Mouse (Mus musculus): ENCODE results near the gene Neb.

Gene Neb

GRCm38 (mm10) chr2:52304554-52304953, 73.7 kb downstream of the Neb start:
- DNase-seq, result no peak

- no peak for DNase-seq
Observed at GRCm38 (mm10) chr2:52303405-52303804, 74.9 kb downstream of the Neb start.

GRCm38 (mm10) chr2:52297969-52298368, 80.3 kb downstream of the Neb start:
- DNase-seq, result no peak

- DNase-seq, result no peak
Observed at GRCm38 (mm10) chr2:52296779-52297178, 81.5 kb downstream of the Neb start.

- no peak for DNase-seq
Observed at GRCm38 (mm10) chr2:52287436-52287835, 90.8 kb downstream of the Neb start.

GRCm38 (mm10) chr2:52286421-52286820, 91.9 kb downstream of the Neb start:
- DNase-seq, result no peak

GRCm38 (mm10) chr2:52272146-52272545, 106.1 kb downstream of the Neb start:
- DNase-seq, result no peak

GRCm38 (mm10) chr2:52270911-52271310, 107.4 kb downstream of the Neb start:
- no peak for DNase-seq

- DNase-seq, result peak; percentile 63
Observed at GRCm38 (mm10) chr2:52262149-52262548, 116.1 kb downstream of the Neb start.

GRCm38 (mm10) chr2:52252037-52252436, 126.2 kb downstream of the Neb start:
- DNase-seq, result no peak

GRCm38 (mm10) chr2:52248316-52248826, 129.9 kb downstream of the Neb start:
- DNase-seq, result no peak

- DNase-seq, result peak; percentile 44
Observed at GRCm38 (mm10) chr2:52245091-52245490, 133.2 kb downstream of the Neb start.

GRCm38 (mm10) chr2:52242691-52243090, 135.6 kb downstream of the Neb start:
- peak; percentile 51 for DNase-seq

- no peak for DNase-seq
Observed at GRCm38 (mm10) chr2:52237892-52238291, 140.4 kb downstream of the Neb start.

GRCm38 (mm10) chr2:52227584-52227983, 150.7 kb downstream of the Neb start:
- DNase-seq, result no peak

- DNase-seq, result peak; percentile 67
Observed at GRCm38 (mm10) chr2:52224366-52224765, 153.9 kb downstream of the Neb start.

- peak; percentile 51 for DNase-seq
Observed at GRCm38 (mm10) chr2:52220074-52220473, 158.2 kb downstream of the Neb start.

- no peak for DNase-seq
Observed at GRCm38 (mm10) chr2:52215945-52216344, 162.3 kb downstream of the Neb start.

GRCm38 (mm10) chr2:52212561-52212961, 165.7 kb downstream of the Neb start:
- DNase-seq, result peak; percentile 91

GRCm38 (mm10) chr2:52211358-52211899, 166.8 kb downstream of the Neb start:
- peak; percentile 55 for DNase-seq

- DNase-seq, result no peak
Observed at GRCm38 (mm10) chr2:52210685-52211084, 167.6 kb downstream of the Neb start.

GRCm38 (mm10) chr2:52204992-52205391, 173.3 kb downstream of the Neb start:
- DNase-seq, result no peak

- DNase-seq, result peak; percentile 76
Observed at GRCm38 (mm10) chr2:52193629-52194028, 184.6 kb downstream of the Neb start.

- DNase-seq, result no peak
Observed at GRCm38 (mm10) chr2:52179678-52180077, 198.6 kb downstream of the Neb start.

GRCm38 (mm10) chr2:52177726-52178125, 200.5 kb downstream of the Neb start:
- no peak for DNase-seq

Measured in cerebellum, adult 8-10 months (tissue).